Mouse (Mus musculus): Measurements from ENCODE around the gene Pacrg. TPM values are rescaled to one million over a fixed set of nuclear protein-coding genes. Genes with fewer than 3 reads are reported as not detected.

The Pacrg gene
- polyA plus RNA-seq, 1 experiment from 2014 or later = 0.15 TPM

DNA sequence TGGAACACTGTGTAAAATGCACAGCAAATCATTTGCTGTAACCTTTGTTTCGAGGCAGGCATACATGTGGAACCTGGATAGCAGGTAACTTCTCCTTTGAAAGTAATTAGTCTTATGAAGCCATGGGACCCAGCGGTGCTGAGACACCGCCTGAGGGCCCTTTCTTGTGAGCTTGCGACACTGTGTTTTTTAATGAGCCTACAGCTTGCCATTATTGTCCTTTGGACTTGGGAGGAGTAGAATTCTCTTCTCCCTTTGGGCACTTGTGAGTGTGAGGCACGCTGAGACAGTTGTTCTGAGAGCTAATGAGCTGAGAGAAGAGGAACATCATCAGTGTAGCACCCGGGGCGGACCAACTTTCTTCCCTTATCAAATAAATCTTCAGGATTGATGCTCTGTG, 363.3 kb downstream of the Pacrg start:
- H3K9ac ChIP-seq = no peak overlapping the region
- no peak for ATAC-seq
- H3K4me2 ChIP-seq = no peak overlapping the region
- no peaks in the 10 kb centered on the region for H3K4me1 ChIP-seq
- no peaks in the 10 kb centered on the region; the same call in 1 of the 2 replicates for H3K27me3 ChIP-seq (replicated peaks)
- H3K27ac ChIP-seq = no peak overlapping the region
- H3K36me3 ChIP-seq = no peaks in the 10 kb centered on the region
- 72% methylated on average over 7 of the region's 7 CpGs for WGBS (ENCODE audit: insufficient replicate concordance)
- H3K9me3 ChIP-seq (replicated peaks) = no peaks in the 10 kb centered on the region
- H3K4me3 ChIP-seq = no peak overlapping the region

DNA sequence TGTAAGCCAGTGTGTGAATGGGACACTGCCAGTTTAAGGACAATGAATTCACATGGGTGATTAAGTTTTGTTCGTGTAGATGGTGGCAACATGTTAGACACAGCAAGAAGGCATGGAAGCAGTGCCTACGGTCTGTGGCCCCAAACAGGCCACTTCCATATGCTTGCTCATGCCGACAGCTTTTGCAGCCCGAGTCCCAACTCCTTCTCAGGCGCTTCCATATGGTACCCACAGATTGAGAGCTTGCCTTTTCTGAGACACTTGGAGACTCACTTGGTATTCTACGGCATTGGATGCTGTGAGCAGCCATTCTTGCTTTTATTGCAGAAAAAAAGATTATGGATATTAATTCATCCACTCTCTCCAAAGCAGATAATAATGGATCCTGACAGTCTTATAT, 365.1 kb downstream of the Pacrg start:
- WGBS (ENCODE audit: insufficient replicate concordance) = 74% methylated on average over 6 of the region's 6 CpGs

DNA sequence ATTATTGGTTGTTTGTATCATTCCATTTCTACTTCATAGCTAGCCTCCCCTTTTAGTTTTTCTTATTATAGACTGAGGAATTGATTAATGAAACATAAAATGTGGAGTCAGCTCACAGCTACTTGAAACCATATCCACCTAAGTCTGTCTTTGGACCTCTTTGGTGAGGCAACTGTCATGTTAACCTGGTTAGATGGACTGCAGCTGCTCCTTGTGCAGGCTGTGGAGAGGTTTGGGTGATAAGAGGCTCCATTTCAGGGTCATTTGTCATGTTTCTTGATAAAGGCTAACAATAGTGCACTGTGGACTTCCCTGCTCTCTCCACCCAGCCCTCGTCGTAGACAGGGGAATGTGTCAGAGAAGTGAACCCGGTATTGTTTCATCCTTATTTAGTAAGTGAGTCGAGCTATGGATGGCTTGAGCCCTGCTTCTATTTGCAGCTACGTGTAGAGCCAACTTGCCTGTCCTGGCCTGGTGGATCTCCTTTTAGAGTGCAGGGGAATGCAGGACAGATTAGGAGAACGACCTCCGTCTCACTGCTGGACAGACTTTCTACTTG, 366.2 kb downstream of the Pacrg start:
- no peak overlapping the region for H3K4me2 ChIP-seq
- WGBS (ENCODE audit: insufficient replicate concordance) = 42% methylated on average over 7 of the region's 7 CpGs
- no peak overlapping the region for H3K4me3 ChIP-seq
- no peaks in the 10 kb centered on the region for H3K4me1 ChIP-seq
- no peaks in the 10 kb centered on the region for H3K9me3 ChIP-seq (replicated peaks)
- H3K9ac ChIP-seq = no peak overlapping the region
- H3K27ac ChIP-seq = no peak overlapping the region
- no peaks in the 10 kb centered on the region for H3K36me3 ChIP-seq
- ATAC-seq = no peak
- no peaks in the 10 kb centered on the region; the same call in 1 of the 2 replicates for H3K27me3 ChIP-seq (replicated peaks)

More for the DNA sequence above, 365.1 kb downstream of the Pacrg start:
- no peak overlapping the region for H3K9ac ChIP-seq
- H3K36me3 ChIP-seq = no peaks in the 10 kb centered on the region
- H3K27ac ChIP-seq = no peak overlapping the region
- ATAC-seq = no peak
- H3K27me3 ChIP-seq (replicated peaks) = no peaks in the 10 kb centered on the region; the same call in 1 of the 2 replicates
- H3K4me1 ChIP-seq = no peaks in the 10 kb centered on the region
- no peaks in the 10 kb centered on the region for H3K9me3 ChIP-seq (replicated peaks)
- no peak overlapping the region for H3K4me2 ChIP-seq
- no peak overlapping the region for H3K4me3 ChIP-seq

DNA sequence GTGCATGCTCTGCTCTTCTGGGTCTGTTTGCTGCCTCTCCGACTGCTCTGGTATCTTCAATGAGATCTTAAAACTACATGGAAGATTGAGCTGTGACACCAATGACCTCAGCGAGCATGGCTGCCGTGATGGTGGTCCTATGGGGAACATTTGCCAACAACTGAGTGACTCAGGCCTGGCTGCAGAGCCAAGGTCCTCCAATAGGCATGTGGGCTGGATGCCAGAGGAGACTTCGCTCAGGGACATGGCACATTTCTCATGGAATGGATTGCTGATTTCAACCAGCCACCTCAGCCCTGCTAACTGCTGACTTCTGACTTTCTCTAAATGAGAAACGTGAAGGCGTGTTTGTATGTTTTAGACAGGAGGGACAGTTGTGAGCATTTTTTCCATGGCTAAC, 366.9 kb downstream of the Pacrg start:
- Histone ChIP-seq H3K4me2 (no peak overlapping the region), H3K27ac (no peak overlapping the region), H3K9ac (no peak overlapping the region), H3K27me3 (replicated peaks) (no peaks in the 10 kb centered on the region; the same call in 1 of the 2 replicates), H3K4me3 (no peak overlapping the region), H3K36me3 (no peaks in the 10 kb centered on the region), H3K9me3 (replicated peaks) (no peaks in the 10 kb centered on the region), H3K4me1 (no peaks in the 10 kb centered on the region)
- WGBS (ENCODE audit: insufficient replicate concordance) = 73% methylated on average over 6 of the region's 6 CpGs
- ATAC-seq = no peak

DNA sequence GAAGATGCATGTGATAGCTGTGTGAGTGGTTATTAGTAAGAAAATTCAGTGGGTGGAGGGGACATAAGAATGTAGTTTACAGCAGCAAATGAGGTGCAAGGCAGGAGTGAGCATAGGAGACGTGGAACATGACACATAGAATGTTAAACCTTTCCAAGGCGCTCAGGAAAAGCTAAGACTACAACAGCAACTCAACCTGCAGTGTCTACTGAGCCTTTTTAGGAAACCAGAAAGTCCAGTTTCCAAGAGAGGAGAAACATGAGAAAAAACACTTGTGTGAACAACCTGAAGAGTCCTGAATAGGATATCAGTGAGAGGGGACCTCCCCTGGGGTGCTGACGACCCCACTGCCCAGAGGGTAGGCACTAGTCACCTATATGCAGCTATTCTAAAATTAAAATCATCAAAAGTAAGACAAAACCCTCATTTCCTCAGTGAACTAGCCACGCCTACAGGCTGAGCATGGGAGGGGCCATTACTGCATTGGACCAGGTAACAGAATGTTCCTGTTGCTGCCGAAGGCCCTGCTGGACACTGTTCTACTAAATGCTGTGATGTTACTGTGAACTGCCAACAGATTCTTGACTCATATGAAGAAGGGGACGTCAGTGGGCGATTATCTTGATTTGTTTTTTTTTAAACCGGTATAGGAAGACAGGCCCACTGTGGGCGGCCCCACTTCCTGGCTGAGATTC, 370.1 kb downstream of the Pacrg start:
- Histone ChIP-seq H3K36me3 (no peaks in the 10 kb centered on the region), H3K4me1 (no peaks in the 10 kb centered on the region), H3K9ac (no peak overlapping the region), H3K4me3 (no peak overlapping the region), H3K4me2 (no peak overlapping the region), H3K9me3 (replicated peaks) (no peaks in the 10 kb centered on the region), H3K27ac (no peak overlapping the region), H3K27me3 (replicated peaks) (no peaks in the 10 kb centered on the region; the same call in 1 of the 2 replicates)
- ATAC-seq = no peak
- WGBS (ENCODE audit: insufficient replicate concordance) = 67% methylated on average over 9 of the region's 9 CpGs

DNA sequence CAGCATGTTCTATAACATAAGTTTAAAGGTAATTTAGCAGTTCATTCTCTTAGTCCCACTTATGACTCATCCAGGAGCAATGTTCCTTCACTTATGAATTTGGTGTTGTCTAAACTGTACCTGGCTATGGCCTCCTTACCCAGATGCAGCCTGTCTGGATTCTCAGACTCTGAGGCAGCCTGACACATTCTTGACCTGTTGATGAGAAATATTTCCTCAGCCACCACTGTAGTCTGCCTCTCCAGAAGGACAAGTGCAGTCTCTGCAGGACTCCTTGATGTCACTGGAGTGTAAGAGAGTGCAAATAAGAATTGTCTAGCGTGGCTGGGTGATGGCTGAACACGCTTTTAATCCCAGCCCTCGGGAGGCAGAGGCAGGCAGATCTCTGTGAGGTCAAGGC, 373.0 kb downstream of the Pacrg start:
- Histone ChIP-seq H3K4me1 (no peaks in the 10 kb centered on the region), H3K9ac (no peak overlapping the region), H3K4me2 (no peak overlapping the region), H3K4me3 (no peak overlapping the region), H3K27ac (no peak overlapping the region), H3K9me3 (replicated peaks) (no peaks in the 10 kb centered on the region), H3K27me3 (replicated peaks) (no peaks in the 10 kb centered on the region), H3K36me3 (no peaks in the 10 kb centered on the region)
- WGBS (ENCODE audit: insufficient replicate concordance) = 69% methylated on average over 3 of the region's 3 CpGs
- no peak for ATAC-seq

DNA sequence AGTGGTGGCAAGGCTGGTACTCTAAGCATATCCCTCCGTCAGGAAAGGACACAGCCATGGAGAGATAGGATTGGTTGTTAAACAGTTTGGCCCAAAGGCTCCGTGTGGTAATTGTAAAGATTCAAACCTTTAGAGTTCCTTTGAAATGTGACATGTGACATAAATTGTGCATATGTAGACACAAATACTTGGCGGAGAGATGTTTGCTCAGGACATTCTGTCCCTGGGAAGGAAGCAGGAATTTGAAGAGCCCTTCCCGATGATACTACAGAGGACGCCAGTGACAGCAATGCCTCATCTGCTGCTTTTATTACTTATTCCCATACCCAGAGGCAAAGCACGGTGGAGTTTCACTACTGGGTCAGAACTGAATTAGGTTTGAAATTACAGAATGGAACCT, 374.6 kb downstream of the Pacrg start:
- Histone ChIP-seq H3K4me1 (no peaks in the 10 kb centered on the region), H3K9me3 (replicated peaks) (no peaks in the 10 kb centered on the region), H3K4me2 (no peak overlapping the region), H3K9ac (no peak overlapping the region), H3K27me3 (replicated peaks) (no peaks in the 10 kb centered on the region), H3K36me3 (no peaks in the 10 kb centered on the region), H3K27ac (no peak overlapping the region), H3K4me3 (no peak overlapping the region)
- no peak for ATAC-seq
- WGBS (ENCODE audit: insufficient replicate concordance) = 62% methylated on average over 6 of the region's 6 CpGs

DNA sequence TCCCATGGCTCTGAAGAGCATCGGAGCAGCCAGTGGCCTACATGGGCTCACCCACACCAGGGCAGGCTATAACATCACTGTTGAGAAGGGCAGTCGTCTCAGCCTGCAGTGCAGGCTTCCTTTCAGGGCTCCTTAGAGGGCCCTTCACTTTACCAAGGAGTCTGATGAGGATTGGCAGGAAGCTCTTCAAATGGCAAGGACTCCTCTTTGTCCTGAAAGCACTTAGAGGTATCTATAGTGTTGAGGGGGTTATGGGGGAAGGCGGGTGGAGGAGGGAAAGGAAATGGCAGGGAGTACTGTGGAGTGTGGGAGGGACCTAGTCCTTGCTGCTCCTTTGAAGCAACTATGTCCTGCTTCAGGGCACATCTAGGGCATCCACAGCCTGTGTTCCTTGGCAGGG, 375.4 kb downstream of the Pacrg start:
- Histone ChIP-seq H3K9me3 (replicated peaks) (no peaks in the 10 kb centered on the region), H3K4me1 (no peaks in the 10 kb centered on the region), H3K36me3 (no peaks in the 10 kb centered on the region), H3K27me3 (replicated peaks) (no peaks in the 10 kb centered on the region), H3K4me3 (no peak overlapping the region), H3K27ac (no peak overlapping the region), H3K4me2 (no peak overlapping the region), H3K9ac (no peak overlapping the region)
- 60% methylated on average over 3 of the region's 3 CpGs for WGBS (ENCODE audit: insufficient replicate concordance)
- no peak for ATAC-seq

DNA sequence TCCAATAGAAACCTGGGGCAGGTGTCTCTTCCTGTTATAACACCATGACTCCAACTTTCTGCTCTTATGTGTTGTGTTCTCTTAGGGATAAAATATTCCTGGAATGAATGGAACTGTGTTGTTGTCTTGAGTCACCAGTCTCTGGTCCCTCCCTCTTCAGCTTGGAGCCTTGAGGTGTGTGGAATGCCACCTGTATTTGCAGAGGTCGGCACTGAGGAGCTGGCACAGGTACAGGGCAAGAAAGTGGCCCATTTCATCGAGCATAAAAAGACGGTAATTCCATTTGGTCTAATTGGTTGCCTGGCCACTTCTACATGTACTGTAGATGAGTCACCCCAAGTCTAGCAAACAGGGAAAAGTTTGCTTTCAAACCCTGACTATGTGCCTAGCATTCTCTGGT, 376.5 kb downstream of the Pacrg start:
- no peak for ATAC-seq
- Histone ChIP-seq H3K27me3 (replicated peaks) (no peaks in the 10 kb centered on the region), H3K4me3 (no peak overlapping the region), H3K9ac (no peak overlapping the region), H3K9me3 (replicated peaks) (no peaks in the 10 kb centered on the region), H3K27ac (no peak overlapping the region), H3K36me3 (no peaks in the 10 kb centered on the region), H3K4me2 (no peak overlapping the region), H3K4me1 (no peaks in the 10 kb centered on the region)
- WGBS (ENCODE audit: insufficient replicate concordance) = 69% methylated on average over 3 of the region's 3 CpGs

DNA sequence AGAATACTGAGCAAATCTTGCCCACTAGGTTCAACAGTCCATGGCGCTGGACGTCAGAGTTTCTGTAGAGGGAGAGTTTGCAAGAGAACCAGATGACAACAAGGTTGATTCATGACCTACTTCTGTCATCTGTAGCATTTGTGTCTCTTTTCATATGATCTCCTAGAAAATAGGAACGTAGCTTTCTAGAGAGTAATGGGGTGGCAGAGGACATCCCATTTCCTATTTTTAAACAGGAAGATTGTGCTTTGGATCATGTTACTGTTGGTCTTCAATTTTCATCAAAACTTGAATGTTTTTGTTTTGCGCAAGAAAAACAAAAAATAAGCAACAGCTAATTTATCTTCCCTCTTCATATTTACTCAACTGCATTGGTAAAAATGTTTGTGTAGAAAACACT, 379.2 kb downstream of the Pacrg start:
- ATAC-seq = no peak
- WGBS (ENCODE audit: insufficient replicate concordance) = 68% methylated on average over 4 of the region's 4 CpGs

DNA sequence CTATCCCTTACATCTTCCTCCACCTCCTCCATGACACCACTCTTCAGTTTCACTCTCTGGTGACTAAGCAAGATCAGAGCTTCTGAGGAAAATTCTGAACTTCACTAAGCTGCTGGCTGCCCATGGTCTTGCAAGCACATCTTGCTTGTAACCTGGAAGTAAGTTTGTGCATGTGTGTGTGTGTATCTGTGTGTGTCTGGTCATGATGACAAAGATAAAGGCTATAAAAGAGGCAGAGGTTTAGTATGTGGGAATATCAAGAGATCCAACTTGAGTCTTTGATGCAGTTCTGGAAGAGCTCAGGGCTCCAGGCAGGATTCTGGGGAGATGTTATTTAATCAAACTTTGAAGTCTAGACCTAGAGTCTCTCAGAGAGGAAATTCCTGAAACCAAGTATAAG, 381.4 kb downstream of the Pacrg start:
- no peak overlapping the region for H3K9ac ChIP-seq
- no peak for ATAC-seq
- no peak overlapping the region for H3K4me2 ChIP-seq
- H3K27me3 ChIP-seq (replicated peaks) = no peaks in the 10 kb centered on the region
- no peaks in the 10 kb centered on the region for H3K36me3 ChIP-seq
- no peaks in the 10 kb centered on the region for H3K9me3 ChIP-seq (replicated peaks)
- H3K4me1 ChIP-seq = no peaks in the 10 kb centered on the region
- no peak overlapping the region for H3K4me3 ChIP-seq
- no peak overlapping the region for H3K27ac ChIP-seq

More for the DNA sequence above, 379.2 kb downstream of the Pacrg start:
- H3K36me3 ChIP-seq = no peaks in the 10 kb centered on the region
- H3K4me3 ChIP-seq = no peak overlapping the region
- no peaks in the 10 kb centered on the region for H3K27me3 ChIP-seq (replicated peaks)
- H3K4me2 ChIP-seq = no peak overlapping the region
- no peak overlapping the region for H3K9ac ChIP-seq
- H3K9me3 ChIP-seq (replicated peaks) = no peaks in the 10 kb centered on the region
- H3K27ac ChIP-seq = no peak overlapping the region
- no peaks in the 10 kb centered on the region for H3K4me1 ChIP-seq

DNA sequence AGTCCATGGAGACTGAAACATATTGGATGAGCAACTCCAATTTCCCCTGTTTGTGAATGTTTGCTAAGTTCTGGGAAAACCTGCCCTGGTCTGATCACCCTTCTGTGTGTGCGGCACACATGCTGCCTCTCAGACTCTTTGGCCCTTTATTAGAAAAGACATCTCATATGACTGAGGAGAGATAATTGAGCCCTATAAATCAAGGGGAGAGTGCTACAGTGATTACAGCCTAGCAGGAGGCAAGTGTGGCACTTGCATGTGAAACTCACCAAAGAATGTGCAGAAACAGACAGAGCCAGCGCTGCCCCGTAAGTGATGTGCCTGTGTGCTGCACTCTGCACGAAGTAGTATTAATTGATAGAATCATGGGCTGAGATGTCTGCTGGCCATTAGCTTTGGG, 383.7 kb downstream of the Pacrg start:
- Histone ChIP-seq H3K27me3 (replicated peaks) (no peaks in the 10 kb centered on the region), H3K36me3 (no peaks in the 10 kb centered on the region), H3K9ac (no peak overlapping the region), H3K9me3 (replicated peaks) (no peaks in the 10 kb centered on the region), H3K4me3 (no peak overlapping the region), H3K4me1 (no peaks in the 10 kb centered on the region), H3K4me2 (no peak overlapping the region), H3K27ac (no peak overlapping the region)
- ATAC-seq = no peak
- WGBS (ENCODE audit: insufficient replicate concordance) = 72% methylated on average over 4 of the region's 4 CpGs

DNA sequence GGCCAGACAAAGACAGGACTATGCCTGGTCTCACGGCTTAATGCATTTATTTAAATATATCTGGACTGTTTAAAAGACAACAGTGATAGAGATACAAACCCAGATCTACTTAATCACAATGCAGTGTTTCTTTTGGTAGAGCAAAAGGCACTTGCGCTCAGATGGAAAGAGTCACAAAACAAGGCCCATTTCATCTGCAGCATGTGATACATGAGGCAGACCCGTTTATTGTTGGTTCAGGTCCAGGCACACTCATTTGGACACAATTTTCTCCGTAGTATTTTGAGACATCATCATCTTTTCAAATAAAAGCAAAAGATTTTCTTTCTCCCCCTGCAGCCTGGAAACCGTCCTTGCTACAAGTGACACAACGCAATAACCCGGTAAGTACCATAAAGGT, 384.1 kb downstream of the Pacrg start:
- no peak for ATAC-seq
- H3K27me3 ChIP-seq (replicated peaks) = no peaks in the 10 kb centered on the region
- no peak overlapping the region for H3K4me2 ChIP-seq
- H3K4me3 ChIP-seq = no peak overlapping the region
- no peak overlapping the region for H3K9ac ChIP-seq
- H3K9me3 ChIP-seq (replicated peaks) = no peaks in the 10 kb centered on the region
- 71% methylated on average over 7 of the region's 7 CpGs for WGBS (ENCODE audit: insufficient replicate concordance)
- no peaks in the 10 kb centered on the region for H3K4me1 ChIP-seq
- H3K36me3 ChIP-seq = no peaks in the 10 kb centered on the region
- H3K27ac ChIP-seq = no peak overlapping the region

Data from liver, embryonic 12.5 days (tissue).